Mouse (Mus musculus): ENCODE measurements around the gene Scgb1a1. TPM values are rescaled to one million over a fixed set of nuclear protein-coding genes. Genes with fewer than 3 reads are reported as not detected.
"Not testable (repeated sequence)": the region's sequence is repeated elsewhere in the genome, so short reads cannot be mapped to it uniquely, and the experiment has no call there.

Scgb1a1 gene
- polyA plus RNA-seq, 1 experiment from 2014 or later: not detected

DNA sequence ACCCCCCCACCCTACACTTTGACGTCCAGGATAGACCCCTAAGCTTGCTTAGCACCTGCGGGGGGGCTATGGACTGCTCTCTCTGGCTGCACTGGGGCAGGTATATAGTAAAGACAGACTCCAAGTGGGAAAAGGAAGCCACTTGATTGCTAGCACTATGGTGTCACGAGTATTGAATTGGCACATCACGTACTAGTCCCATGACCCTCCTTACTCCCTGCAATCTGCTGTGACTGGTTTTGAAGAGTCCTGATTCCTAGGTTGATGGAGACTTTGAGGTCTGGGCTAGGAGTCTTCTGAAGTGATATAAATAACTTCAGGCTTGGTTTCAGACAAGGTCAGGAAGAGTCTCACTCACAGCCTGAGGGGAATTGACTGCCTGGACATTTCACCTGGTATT is 2.4 kb upstream of the Scgb1a1 start:
- H3K9me3 ChIP-seq (ENCODE audit: control insufficient read depth, low read depth, low read length): no peaks in the 10 kb centered on the region
- no peak overlapping the region for H3K9ac ChIP-seq (replicated peaks; ENCODE audit: low read depth, low read length)
- H3K4me2 ChIP-seq (replicated peaks; ENCODE audit: low read depth, low read length): no peak overlapping the region
- WGBS: 66% methylated on average over 4 of the region's 4 CpGs
- H3K4me3 ChIP-seq (ENCODE audit: low read depth, low read length): no peak overlapping the region
- ATAC-seq (ENCODE audit: insufficient number of reproducible peaks, insufficient read depth, low FRiP score, low read depth): no peak
- H3K27ac ChIP-seq (ENCODE audit: low read length): no peak overlapping the region
- H3K36me3 ChIP-seq (ENCODE audit: control insufficient read depth, insufficient read depth, low read length): no peaks in the 10 kb centered on the region
- no peaks in the 10 kb centered on the region for H3K27me3 ChIP-seq (ENCODE audit: control insufficient read depth, insufficient read depth, low read length)
- H3K4me1 ChIP-seq (ENCODE audit: control insufficient read depth, insufficient read depth, low read length): no peaks in the 10 kb centered on the region

DNA sequence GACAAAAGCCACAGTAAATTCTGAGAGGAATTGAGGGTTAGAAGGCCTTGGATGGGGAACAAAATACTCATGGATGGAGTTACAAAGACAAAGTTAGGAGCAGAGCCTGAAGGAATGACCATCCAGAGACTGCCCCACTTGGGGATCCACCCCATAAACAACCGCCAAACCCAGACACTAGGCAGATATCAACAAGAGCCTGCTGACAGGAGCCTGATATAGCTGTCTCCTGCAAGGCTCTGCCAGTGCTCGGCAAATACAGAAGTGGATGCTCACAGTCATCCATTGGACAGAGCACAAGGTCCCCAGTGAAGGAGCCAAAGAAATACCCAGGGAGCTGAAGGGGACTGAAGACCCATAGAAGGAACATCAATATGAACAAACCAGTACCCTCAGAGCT is 3.9 kb downstream of the Scgb1a1 start:
- not testable (repeated sequence) for H3K27ac ChIP-seq (ENCODE audit: low read length); ATAC-seq (ENCODE audit: insufficient number of reproducible peaks, insufficient read depth, low FRiP score, low read depth); H3K4me2 ChIP-seq (replicated peaks; ENCODE audit: low read depth, low read length); H3K4me3 ChIP-seq (ENCODE audit: low read depth, low read length); H3K4me1 ChIP-seq (ENCODE audit: control insufficient read depth, insufficient read depth, low read length); H3K36me3 ChIP-seq (ENCODE audit: control insufficient read depth, insufficient read depth, low read length); H3K27me3 ChIP-seq (ENCODE audit: control insufficient read depth, insufficient read depth, low read length); H3K9me3 ChIP-seq (ENCODE audit: control insufficient read depth, low read depth, low read length); H3K9ac ChIP-seq (replicated peaks; ENCODE audit: low read depth, low read length)
- 64% methylated on average over 2 of the region's 2 CpGs for WGBS

- peaks cover 4% of the 10 kb centered on the region; the same call in 1 of the 2 replicates for H3K4me1 ChIP-seq (ENCODE audit: control insufficient read depth, insufficient read depth, low read length)
- H3K36me3 ChIP-seq (ENCODE audit: control insufficient read depth, insufficient read depth, low read length): no peaks in the 10 kb centered on the region
- WGBS: 91% methylated on average over 2 of the region's 2 CpGs
- H3K4me3 ChIP-seq (ENCODE audit: low read depth, low read length): no peak overlapping the region
- no peak overlapping the region for H3K27ac ChIP-seq (ENCODE audit: low read length)
- ATAC-seq (ENCODE audit: insufficient number of reproducible peaks, insufficient read depth, low FRiP score, low read depth): no peak
- H3K27me3 ChIP-seq (ENCODE audit: control insufficient read depth, insufficient read depth, low read length): no peaks in the 10 kb centered on the region
- H3K4me2 ChIP-seq (replicated peaks; ENCODE audit: low read depth, low read length): peak overlapping the region; percentile 15; the same call in 1 of the 2 replicates
- H3K9me3 ChIP-seq (ENCODE audit: control insufficient read depth, low read depth, low read length): no peaks in the 10 kb centered on the region
- H3K9ac ChIP-seq (replicated peaks; ENCODE audit: low read depth, low read length): no peak overlapping the region
These were observed 4.8 kb downstream of the Scgb1a1 start for GRCm38 (mm10) chr19:9083010-9083355.

- Histone ChIP-seq H3K36me3 (ENCODE audit: control insufficient read depth, insufficient read depth, low read length) (no peaks in the 10 kb centered on the region), H3K4me2 (replicated peaks; ENCODE audit: low read depth, low read length) (peak overlapping the region; percentile 15; the same call in 1 of the 2 replicates), H3K4me3 (ENCODE audit: low read depth, low read length) (no peak overlapping the region; the same call in 1 of the 2 replicates), H3K27me3 (ENCODE audit: control insufficient read depth, insufficient read depth, low read length) (no peaks in the 10 kb centered on the region), H3K9ac (replicated peaks; ENCODE audit: low read depth, low read length) (no peak overlapping the region; the same call in 1 of the 2 replicates), H3K4me1 (ENCODE audit: control insufficient read depth, insufficient read depth, low read length) (peaks cover 7% of the 10 kb centered on the region; the same call in 1 of the 2 replicates), H3K27ac (ENCODE audit: low read length) (no peak overlapping the region), H3K9me3 (ENCODE audit: control insufficient read depth, low read depth, low read length) (no peaks in the 10 kb centered on the region)
- peak; percentile 91 for ATAC-seq (ENCODE audit: insufficient number of reproducible peaks, insufficient read depth, low FRiP score, low read depth)
- WGBS: 19% methylated on average over 23 of the region's 23 CpGs
These were observed 5.4 kb downstream of the Scgb1a1 start for GRCm38 (mm10) chr19:9082191-9083009.

- WGBS: 77% methylated on average over 14 of the region's 14 CpGs
- H3K27me3 ChIP-seq (ENCODE audit: control insufficient read depth, insufficient read depth, low read length): no peaks in the 10 kb centered on the region
- no peak overlapping the region for H3K27ac ChIP-seq (ENCODE audit: low read length)
- H3K4me1 ChIP-seq (ENCODE audit: control insufficient read depth, insufficient read depth, low read length): peaks cover 7% of the 10 kb centered on the region; the same call in 1 of the 2 replicates
- ATAC-seq (ENCODE audit: insufficient number of reproducible peaks, insufficient read depth, low FRiP score, low read depth): 0 out of 2 replicates have a peak, but pooled peaks have one; percentile 16
- no peak overlapping the region for H3K9ac ChIP-seq (replicated peaks; ENCODE audit: low read depth, low read length)
- no peak overlapping the region for H3K4me3 ChIP-seq (ENCODE audit: low read depth, low read length)
- H3K4me2 ChIP-seq (replicated peaks; ENCODE audit: low read depth, low read length): no peak overlapping the region
- no peaks in the 10 kb centered on the region for H3K36me3 ChIP-seq (ENCODE audit: control insufficient read depth, insufficient read depth, low read length)
- no peaks in the 10 kb centered on the region for H3K9me3 ChIP-seq (ENCODE audit: control insufficient read depth, low read depth, low read length)
These were observed 6.2 kb downstream of the Scgb1a1 start for GRCm38 (mm10) chr19:9081311-9082190.

DNA sequence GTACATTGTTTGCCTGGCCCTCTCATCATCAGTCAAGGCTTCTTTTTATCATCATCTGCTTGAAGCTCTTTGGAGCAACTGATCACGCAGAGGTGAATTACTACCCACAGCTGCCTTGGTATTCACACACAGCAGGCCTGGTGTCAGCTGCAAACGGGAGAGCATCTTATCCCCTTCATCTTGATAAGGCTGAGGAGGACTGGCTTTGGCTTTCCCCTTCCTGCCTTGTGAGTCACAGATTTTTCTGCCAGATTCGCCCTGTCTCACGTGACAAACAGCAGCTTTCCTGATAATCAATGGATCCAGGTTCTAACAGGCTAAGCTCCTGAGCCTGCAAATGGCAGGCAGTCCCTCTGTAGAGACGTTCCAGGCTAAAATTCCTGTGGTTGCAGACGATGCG is 7.8 kb downstream of the Scgb1a1 start:
- no peaks in the 10 kb centered on the region for H3K36me3 ChIP-seq (ENCODE audit: control insufficient read depth, insufficient read depth, low read length)
- no peaks in the 10 kb centered on the region for H3K27me3 ChIP-seq (ENCODE audit: control insufficient read depth, insufficient read depth, low read length)
- no peak overlapping the region for H3K27ac ChIP-seq (ENCODE audit: low read length)
- 18% methylated on average over 7 of the region's 7 CpGs for WGBS
- H3K9me3 ChIP-seq (ENCODE audit: control insufficient read depth, low read depth, low read length): no peaks in the 10 kb centered on the region
- no peak for ATAC-seq (ENCODE audit: insufficient number of reproducible peaks, insufficient read depth, low FRiP score, low read depth)
- no peak overlapping the region for H3K4me3 ChIP-seq (ENCODE audit: low read depth, low read length)
- peaks cover 7% of the 10 kb centered on the region; the same call in 1 of the 2 replicates for H3K4me1 ChIP-seq (ENCODE audit: control insufficient read depth, insufficient read depth, low read length)
- H3K9ac ChIP-seq (replicated peaks; ENCODE audit: low read depth, low read length): no peak overlapping the region
- no peak overlapping the region for H3K4me2 ChIP-seq (replicated peaks; ENCODE audit: low read depth, low read length)

- no peak overlapping the region for H3K4me3 ChIP-seq (ENCODE audit: low read depth, low read length)
- ATAC-seq (ENCODE audit: insufficient number of reproducible peaks, insufficient read depth, low FRiP score, low read depth): no peak
- H3K9ac ChIP-seq (replicated peaks; ENCODE audit: low read depth, low read length): no peak overlapping the region
- WGBS: 53% methylated on average over 4 of the region's 4 CpGs
- no peaks in the 10 kb centered on the region for H3K27me3 ChIP-seq (ENCODE audit: control insufficient read depth, insufficient read depth, low read length)
- no peak overlapping the region for H3K4me2 ChIP-seq (replicated peaks; ENCODE audit: low read depth, low read length)
- H3K36me3 ChIP-seq (ENCODE audit: control insufficient read depth, insufficient read depth, low read length): no peaks in the 10 kb centered on the region
- H3K4me1 ChIP-seq (ENCODE audit: control insufficient read depth, insufficient read depth, low read length): peaks cover 12% of the 10 kb centered on the region
- no peaks in the 10 kb centered on the region for H3K9me3 ChIP-seq (ENCODE audit: control insufficient read depth, low read depth, low read length)
- no peak overlapping the region for H3K27ac ChIP-seq (ENCODE audit: low read length)
These were observed 10.6 kb downstream of the Scgb1a1 start for GRCm38 (mm10) chr19:9076982-9077660.

DNA sequence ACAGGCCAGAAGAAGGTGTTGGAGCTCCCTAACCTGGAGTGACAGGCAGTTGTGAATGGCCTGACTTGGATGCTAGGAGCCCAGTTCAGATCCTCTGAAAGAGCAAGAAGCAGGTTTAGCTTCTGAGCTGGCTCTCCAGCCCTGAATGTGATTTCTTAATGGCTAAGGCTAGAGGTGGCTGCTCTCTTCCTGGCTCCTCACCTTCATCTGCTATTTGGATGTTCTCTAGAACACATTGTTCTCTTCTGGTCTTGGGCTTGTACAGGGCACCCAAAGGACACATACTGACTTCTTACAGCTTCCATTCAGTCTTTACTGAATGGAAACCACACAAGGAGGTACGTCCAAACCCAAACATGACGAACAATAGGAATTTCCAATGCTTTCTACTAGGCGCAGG is 11.7 kb downstream of the Scgb1a1 start:
- 95% methylated on average over 3 of the region's 3 CpGs for WGBS
- Histone ChIP-seq H3K4me2 (replicated peaks; ENCODE audit: low read depth, low read length) (no peak overlapping the region), H3K9ac (replicated peaks; ENCODE audit: low read depth, low read length) (no peak overlapping the region), H3K4me1 (ENCODE audit: control insufficient read depth, insufficient read depth, low read length) (peaks cover 20% of the 10 kb centered on the region), H3K9me3 (ENCODE audit: control insufficient read depth, low read depth, low read length) (no peaks in the 10 kb centered on the region), H3K4me3 (ENCODE audit: low read depth, low read length) (no peak overlapping the region), H3K36me3 (ENCODE audit: control insufficient read depth, insufficient read depth, low read length) (no peaks in the 10 kb centered on the region), H3K27ac (ENCODE audit: low read length) (no peak overlapping the region), H3K27me3 (ENCODE audit: control insufficient read depth, insufficient read depth, low read length) (no peaks in the 10 kb centered on the region)
- ATAC-seq (ENCODE audit: insufficient number of reproducible peaks, insufficient read depth, low FRiP score, low read depth): no peak
